Mouse (Mus musculus) CH12.LX (cell line): Measurements from ENCODE around the gene Fgd2. TPM values are rescaled to one million over a fixed set of nuclear protein-coding genes. Genes with fewer than 3 reads are reported as not detected.

ENCODE experiments used
- DNase-seq: peaks from one replicate; pipeline ENCODE4 v3.0.0-alpha.2; 2013; ENCODE audit errors: extremely low read depth
- H3K27ac ChIP-seq: 2 replicates; pipeline ENCODE4 v1.5.1; 2012; ENCODE audit warnings: low read depth, mild to moderate bottlenecking, control low read depth, moderate library complexity; ENCODE audit not compliant: insufficient read depth
- H3K27me3 ChIP-seq: replicated peaks from 2 replicates; pipeline ENCODE3; 2012; ENCODE audit warnings: inconsistent platforms
- H3K36me3 ChIP-seq, 2 experiments: replicated peaks in 1 of 2; 2 replicates each; pipeline versions ENCODE3 to v1.6.1; 2012; ENCODE audit warnings: inconsistent platforms in 1 of 2, low read length in 1 of 2, mild to moderate bottlenecking in 1 of 2, mixed read lengths in 1 of 2, moderate library complexity in 1 of 2; ENCODE audit not compliant: control insufficient read depth in 1 of 2, insufficient read depth in 1 of 2
- H3K4me1 ChIP-seq, 2 experiments: 2 replicates each; pipeline ENCODE4 v1.6.1; 2012; ENCODE audit warnings: inconsistent platforms in 1 of 2, moderate library complexity in 1 of 2; ENCODE audit not compliant: insufficient read depth in 2 of 2, control insufficient read depth in 1 of 2
- H3K4me2 ChIP-seq: 2 replicates; pipeline ENCODE4 v1.6.1; 2012; ENCODE audit warnings: low read depth, mild to moderate bottlenecking, control low read depth; ENCODE audit not compliant: poor library complexity, insufficient read depth, severe bottlenecking
- H3K4me3 ChIP-seq, 3 experiments: fragments of 150-350 bp in 1 of 3; sonication (generic) in 1 of 3; replicated peaks in 1 of 3; 2 replicates each; pipeline versions ENCODE3 to v1.5.1; 2011 to 2012; ENCODE audit warnings: low read depth in 2 of 3, low read length in 2 of 3, mild to moderate bottlenecking in 2 of 3, moderate library complexity in 2 of 3, control low read depth in 1 of 3, improper control_type of control experiment in 1 of 3, inconsistent platforms in 1 of 3, mixed read lengths in 1 of 3; ENCODE audit not compliant: poor library complexity in 1 of 3
- H3K79me2 ChIP-seq: replicated peaks from 2 replicates; pipeline ENCODE4 v1.6.1; 2012; ENCODE audit warnings: mild to moderate bottlenecking, moderate library complexity; ENCODE audit not compliant: control insufficient read depth, poor library complexity, insufficient read depth, severe bottlenecking; ENCODE audit errors: extremely low read depth
- H3K9ac ChIP-seq: 2 replicates; pipeline ENCODE4 v1.6.1; 2012; ENCODE audit warnings: low read depth, mild to moderate bottlenecking, control low read depth, moderate library complexity; ENCODE audit not compliant: insufficient read depth
- H3K9me3 ChIP-seq: replicated peaks from 2 replicates; pipeline ENCODE3; 2012; ENCODE audit warnings: low read length, inconsistent platforms, mixed read lengths
- BHLHE40 ChIP-seq: IDR thresholded peaks from 2 replicates; pipeline ENCODE4 v1.6.1; 2011; ENCODE audit warnings: mild to moderate bottlenecking, low read depth, low read length, improper control_type of control experiment
- CHD1 ChIP-seq: IDR thresholded peaks from 2 replicates; pipeline ENCODE4 v1.6.1; 2012; ENCODE audit warnings: low read depth, low read length, improper control_type of control experiment, inconsistent platforms
- CTCF ChIP-seq, 2 experiments: IDR thresholded peaks in 1 of 2; conservative IDR thresholded peaks in 1 of 2; 2 replicates each; pipeline ENCODE4 v1.5.1; 2011 to 2012; ENCODE audit warnings: low read depth in 2 of 2, low read length in 2 of 2, improper control_type of control experiment in 1 of 2, inconsistent platforms in 1 of 2, mild to moderate bottlenecking in 1 of 2, moderate library complexity in 1 of 2
- E2F4 ChIP-seq: IDR thresholded peaks from 2 replicates; pipeline ENCODE4 v1.6.1; 2011; ENCODE audit warnings: low read depth, low read length, improper control_type of control experiment; ENCODE audit not compliant: insufficient replicate concordance
- ELF1 ChIP-seq: IDR thresholded peaks from 2 replicates; pipeline ENCODE4 v1.6.1; 2014; ENCODE audit warnings: low read depth, mild to moderate bottlenecking, inconsistent platforms, low read length, improper control_type of control experiment
- EP300 ChIP-seq: IDR thresholded peaks from 2 replicates; pipeline ENCODE4 v1.6.1; 2011; ENCODE audit warnings: low read length, improper control_type of control experiment
- ETS1 ChIP-seq: conservative IDR thresholded peaks from 2 replicates; pipeline ENCODE4 v1.6.1; 2012; ENCODE audit warnings: low read depth, mild to moderate bottlenecking, inconsistent platforms, low read length, improper control_type of control experiment, moderate library complexity
- HCFC1 ChIP-seq: IDR thresholded peaks from 2 replicates; pipeline ENCODE4 v1.6.1; 2012; ENCODE audit warnings: low read depth, mild to moderate bottlenecking, inconsistent platforms, low read length, improper control_type of control experiment
- MEF2A ChIP-seq: IDR thresholded peaks from 2 replicates; pipeline ENCODE4 v1.6.1; 2014; ENCODE audit warnings: low read depth, mild to moderate bottlenecking, inconsistent platforms, low read length, improper control_type of control experiment, borderline replicate concordance
- MYC ChIP-seq: IDR thresholded peaks from 2 replicates; pipeline ENCODE4 v1.6.1; 2011; ENCODE audit warnings: low read depth, mild to moderate bottlenecking, improper control_type of control experiment, low read length
- NRF1 ChIP-seq: IDR thresholded peaks from 2 replicates; pipeline ENCODE4 v1.6.1; 2014; ENCODE audit warnings: low read depth, mild to moderate bottlenecking, inconsistent platforms, low read length, improper control_type of control experiment, moderate library complexity
- RAD21 ChIP-seq: IDR thresholded peaks from 2 replicates; pipeline ENCODE4 v1.6.1; 2011; ENCODE audit warnings: low read depth, mild to moderate bottlenecking, low read length, improper control_type of control experiment, moderate library complexity
- SMC3 ChIP-seq: IDR thresholded peaks from 2 replicates; pipeline ENCODE4 v1.6.1; 2011; ENCODE audit warnings: low read depth, low read length, improper control_type of control experiment
- TCF12 ChIP-seq: IDR thresholded peaks from 2 replicates; pipeline ENCODE4 v1.6.1; 2014; ENCODE audit warnings: low read depth, mild to moderate bottlenecking, inconsistent platforms, low read length, improper control_type of control experiment
- USF1 ChIP-seq: IDR thresholded peaks from 2 replicates; pipeline ENCODE4 v1.6.1; 2014; ENCODE audit warnings: low read depth, mild to moderate bottlenecking, inconsistent platforms, low read length, improper control_type of control experiment
- ZKSCAN1 ChIP-seq: IDR thresholded peaks from 2 replicates; pipeline ENCODE4 v1.6.1; 2012; ENCODE audit warnings: low read depth, inconsistent platforms, low read length, improper control_type of control experiment, borderline replicate concordance
- dilution Hi-C: fragments of 300-500 bp; cut with MboI; formaldehyde crosslinking; loops from 2 replicates; pipeline ENCODE4 v1.14.3; 2020; ENCODE audit warnings: low sequenced_read_pairs; ENCODE audit not compliant: extremely low pct_unique_long_range_greater_than_20kb, extremely low pct_ligation_motif_present
- in situ Hi-C: fragments of 300-500 bp; cut with MboI; formaldehyde crosslinking; loops from 3 replicates; pipeline ENCODE4 v1.14.3; 2019; ENCODE audit warnings: low sequenced_read_pairs, low pct_ligation_motif_present, low pct_unique_long_range_greater_than_20kb, mixed read lengths
- polyA plus RNA-seq: library from polyadenylated mRNA; unstranded; fragments of >175 nt; gene quantifications from 2 replicates; pipeline ENCODE4 v1.2.1, GENCODE M21; 2012; ENCODE audit warnings: low read depth; ENCODE audit not compliant: insufficient read length
- total RNA-seq, 2 experiments: library from RNA; depleted of rRNA; stranded (reverse); fragments of 300-350 nt in 1 of 2; fragments of >200 nt in 1 of 2; gene quantifications; 2 replicates each; pipeline ENCODE4 v1.2.3; 2012 to 2014

Gene Fgd2
- total and polyA plus RNA-seq, 3 experiments: 41.7 to 54.4 (median 48.3) TPM

DNA sequence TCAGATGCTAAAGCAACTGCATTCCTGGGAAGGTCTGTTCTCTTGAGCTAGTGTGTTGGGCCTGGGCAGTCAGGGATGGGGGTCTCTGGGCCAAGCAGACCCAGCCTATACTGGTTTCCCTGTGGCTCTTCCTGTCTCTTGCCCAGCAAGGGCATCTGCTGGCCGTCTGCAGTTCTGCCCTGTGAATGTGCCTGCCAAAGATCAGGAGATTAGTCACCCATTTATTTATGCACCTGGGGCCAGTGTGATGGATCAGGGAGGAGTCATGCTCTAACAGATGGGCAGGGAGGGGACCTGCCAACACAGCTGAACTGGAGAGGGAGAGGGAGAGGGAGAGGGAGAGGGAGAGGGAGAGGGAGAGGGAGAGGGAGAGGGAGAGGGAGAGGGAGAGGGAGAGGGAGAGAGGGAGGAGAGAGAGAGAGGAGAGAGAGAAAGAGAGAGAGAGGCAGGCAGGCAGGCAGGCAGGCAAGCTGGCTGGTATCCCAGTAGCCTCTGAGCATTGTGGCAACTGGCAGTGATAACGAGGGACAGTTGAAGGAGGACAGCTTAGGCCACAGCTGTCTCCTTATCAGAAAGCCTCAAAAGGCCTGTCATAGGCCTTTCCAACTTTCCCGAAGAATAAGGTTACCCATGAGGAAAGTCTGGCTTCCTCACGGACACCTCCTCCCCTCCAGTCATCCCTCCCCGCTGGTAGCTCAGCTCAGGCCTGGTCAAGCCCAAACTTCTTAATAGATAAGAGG is 29.9 kb upstream of the Fgd2 start:
- Histone ChIP-seq H3K79me2 (no peaks in the 10 kb centered on the region), H3K9me3 (no peaks in the 10 kb centered on the region), H3K4me3 (no peak overlapping the region), H3K36me3 (peaks cover 48 to 59% of the 10 kb centered on the region in 2 experiments), H3K9ac (no peak overlapping the region), H3K27ac (no peak overlapping the region), H3K4me2 (no peak overlapping the region), H3K4me1 (peaks cover 0 to 10% of the 10 kb centered on the region in 2 experiments; a peak in 2 of 4 replicates), H3K27me3 (no peaks in the 10 kb centered on the region)
- TF ChIP-seq MEF2A: no peak
- TF ChIP-seq NRF1: no peak
- no peak for TF ChIP-seq HCFC1
- TF ChIP-seq E2F4: no peak
- no peak for TF ChIP-seq MYC
- TF ChIP-seq CHD1: no peak
- no peak for TF ChIP-seq USF1
- TF ChIP-seq CTCF (conservative IDR thresholded peaks at IDR 0.05 in 1 of 2, IDR thresholded peaks at IDR 0.05 in 1 of 2; ENCODE audit: low read depth in 2 of 2, low read length in 2 of 2): no peak
- TF ChIP-seq EP300: no peak
- TF ChIP-seq ZKSCAN1: no peak
- TF ChIP-seq SMC3: no peak
- TF ChIP-seq RAD21: no peak
- no peak for TF ChIP-seq BHLHE40
- TF ChIP-seq ELF1: no peak
- no peak for TF ChIP-seq ETS1
- no peak for TF ChIP-seq TCF12
- DNase-seq: no peak
- dilution Hi-C loops (no loop called here), in situ Hi-C loops (no loop called here)

DNA sequence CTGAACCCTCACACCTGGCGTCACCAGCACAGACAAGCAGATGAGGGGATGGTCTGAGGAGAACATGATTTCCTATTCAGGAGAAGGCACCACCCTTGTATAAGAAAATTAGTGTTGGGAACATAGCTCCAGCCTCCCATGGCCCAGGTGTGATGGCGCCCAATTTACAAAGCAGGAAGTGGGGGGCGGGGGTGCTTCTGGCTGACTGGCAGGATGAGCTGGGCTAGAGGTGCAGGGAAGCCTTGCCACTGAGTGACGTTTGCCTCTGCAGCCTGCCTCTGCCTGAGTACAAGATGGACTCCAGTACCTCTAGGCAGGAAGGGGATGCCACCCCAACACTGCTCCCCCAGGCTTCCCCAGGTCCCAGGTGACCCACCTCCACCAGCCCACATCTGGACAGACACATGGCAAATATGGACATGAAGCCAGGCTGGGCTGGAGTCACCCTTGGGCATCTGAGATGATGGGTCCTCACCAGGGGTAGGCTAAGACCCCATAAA is 28.5 kb upstream of the Fgd2 start:
- H3K4me3 ChIP-seq: no peak overlapping the region
- H3K4me2 ChIP-seq: no peak overlapping the region
- H3K36me3 ChIP-seq: peaks cover 62 to 73% of the 10 kb centered on the region in 2 experiments
- no peak overlapping the region for H3K27ac ChIP-seq
- H3K79me2 ChIP-seq: no peaks in the 10 kb centered on the region
- H3K27me3 ChIP-seq: no peaks in the 10 kb centered on the region
- dilution Hi-C loops: no loop called here
- in situ Hi-C loops: no loop called here
- H3K4me1 ChIP-seq: peaks cover 0 to 6% of the 10 kb centered on the region in 2 experiments; a peak in 2 of 4 replicates
- H3K9me3 ChIP-seq: no peaks in the 10 kb centered on the region
- no peak for TF ChIP-seq USF1
- no peak overlapping the region for H3K9ac ChIP-seq
- DNase-seq: no peak
